Mouse (Mus musculus) intestine, embryonic 16.5 days (tissue): ENCODE results near the gene Tescl. TPM values are rescaled to one million over a fixed set of nuclear protein-coding genes. Genes with fewer than 3 reads are reported as not detected.

Experiments used
- ATAC-seq: fragments of 200-750 bp; cut with Nextera tagmentation; 2 replicates; pipeline ENCODE4 v1.8.0; 2017; ENCODE audit warnings: moderate TSS enrichment, moderate library complexity
- H3K27ac ChIP-seq: fragments of 300-500 bp; sonication (generic); 2 replicates; pipeline ENCODE4 v1.5.1; 2014; ENCODE audit warnings: mild to moderate bottlenecking, low read length
- H3K27me3 ChIP-seq: fragments of 300-500 bp; sonication (generic); replicated peaks from 2 replicates; pipeline ENCODE4 v1.6.1; 2014; ENCODE audit warnings: low read length, control low read depth, mixed read lengths; ENCODE audit not compliant: control insufficient read depth, insufficient read depth
- H3K36me3 ChIP-seq: fragments of 300-500 bp; sonication (generic); 2 replicates; pipeline ENCODE4 v1.6.1; 2014; ENCODE audit warnings: low read length, control low read depth; ENCODE audit not compliant: control insufficient read depth, insufficient read depth
- H3K4me1 ChIP-seq: fragments of 300-500 bp; sonication (generic); 2 replicates; pipeline ENCODE4 v1.6.1; 2014; ENCODE audit warnings: low read length, control low read depth, mixed read lengths; ENCODE audit not compliant: control insufficient read depth, insufficient read depth
- H3K4me2 ChIP-seq: fragments of 300-500 bp; sonication (generic); 2 replicates; pipeline ENCODE4 v1.6.1; 2014; ENCODE audit warnings: low read depth, low read length, control low read depth
- H3K4me3 ChIP-seq: fragments of 300-500 bp; sonication (generic); 2 replicates; pipeline ENCODE4 v1.5.1; 2014; ENCODE audit warnings: mild to moderate bottlenecking, low read length
- H3K9ac ChIP-seq: fragments of 300-500 bp; sonication (generic); 2 replicates; pipeline ENCODE4 v1.6.1; 2014; ENCODE audit warnings: low read depth, low read length
- H3K9me3 ChIP-seq: fragments of 300-500 bp; sonication (generic); 2 replicates; pipeline ENCODE4 v1.6.1; 2016; ENCODE audit warnings: low read length, control low read depth; ENCODE audit not compliant: control insufficient read depth
- WGBS: fragments of 180-500 bp; shearing (Covaris S2); extraction: QIAGEN DNeasy Blood & Tissue Kit; methylation state at CpG from one replicate; pipeline ENCODE4 v1.1.7; 2014; 5-methylcytosine and 5-hydroxymethylcytosine counted together
- polyA plus RNA-seq: library from polyadenylated mRNA; unstranded; fragments of >200 nt; fragmentation: Nextera tagmentation; extraction: Ambion mirVana; gene quantifications from 2 replicates; pipeline ENCODE4 v1.2.1, GENCODE M21; 2015

The Tescl gene
- polyA plus RNA-seq, 1 experiment from 2014 or later = not detected

DNA sequence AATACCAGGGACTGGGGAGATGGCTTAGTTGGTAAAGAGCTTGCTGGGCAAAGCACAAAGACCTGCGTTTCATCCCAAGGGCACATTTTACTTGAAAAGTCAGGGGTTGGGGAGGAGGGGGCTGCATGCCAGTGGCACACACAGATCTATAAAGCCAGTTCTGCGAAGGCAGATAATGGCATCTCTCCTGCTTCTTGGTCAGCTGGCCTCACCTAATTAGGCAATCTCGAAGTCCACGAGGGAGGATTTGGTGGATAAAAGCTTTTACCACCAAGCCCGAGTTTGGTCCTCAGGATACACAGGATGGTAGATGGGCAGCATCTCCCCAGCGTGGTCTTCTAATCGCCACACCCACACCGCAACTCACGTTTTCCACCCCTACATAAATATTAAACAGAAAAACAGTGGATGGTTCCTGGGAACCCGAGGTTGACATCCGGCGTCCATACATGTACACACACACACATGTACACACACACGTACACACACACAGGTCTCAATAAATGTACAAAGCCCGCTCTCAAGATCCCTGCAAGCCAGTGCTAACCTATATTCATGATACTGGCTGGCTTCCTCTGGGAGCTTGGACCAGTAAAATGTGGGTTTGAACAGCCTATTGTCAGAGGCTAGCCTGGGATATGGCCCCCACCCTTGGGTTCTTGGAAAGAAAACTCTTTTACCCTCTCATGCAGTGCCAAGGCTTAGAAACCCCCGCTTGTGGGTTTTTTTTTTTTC, 36.2 kb downstream of the Tescl start:
- no peak overlapping the region for H3K27ac ChIP-seq
- WGBS = 90% methylated on average over 15 of the region's 15 CpGs
- peaks cover 11% of the 10 kb centered on the region; the same call in 1 of the 2 replicates for H3K4me1 ChIP-seq
- H3K36me3 ChIP-seq = peaks cover 5% of the 10 kb centered on the region; the same call in 1 of the 2 replicates
- H3K4me3 ChIP-seq = no peak overlapping the region; the same call in 1 of the 2 replicates
- no peaks in the 10 kb centered on the region for H3K9me3 ChIP-seq
- H3K9ac ChIP-seq = 0 out of 2 replicates have a peak overlapping the region, but pooled peaks have one; percentile 80
- peak overlapping the region; percentile 83; the same call in 1 of the 2 replicates for H3K4me2 ChIP-seq
- ATAC-seq = no peak
- no peaks in the 10 kb centered on the region for H3K27me3 ChIP-seq

DNA sequence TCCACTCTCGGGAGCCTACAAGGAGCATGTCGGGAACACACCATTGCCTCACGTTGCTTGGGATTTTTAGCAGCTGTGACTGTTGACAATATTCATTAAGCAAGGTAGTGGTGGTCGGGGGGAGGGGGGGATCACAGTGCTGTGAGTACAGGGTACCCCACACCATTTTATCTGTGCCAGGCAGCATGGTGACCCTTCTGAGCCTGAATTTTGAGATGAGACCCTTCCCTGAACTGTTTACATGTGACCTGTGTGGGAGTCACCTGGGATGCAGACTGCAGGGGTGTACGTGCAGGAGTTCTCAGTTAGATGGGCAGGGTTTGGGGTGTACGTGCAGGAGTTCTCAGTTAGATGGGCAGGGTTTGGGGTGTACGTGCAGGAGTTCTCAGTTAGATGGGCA, 37.4 kb downstream of the Tescl start:
- Histone ChIP-seq H3K4me2 (no peak overlapping the region), H3K27ac (no peak overlapping the region), H3K9ac (no peak overlapping the region), H3K27me3 (no peaks in the 10 kb centered on the region), H3K4me1 (peaks cover 11% of the 10 kb centered on the region; the same call in 1 of the 2 replicates), H3K4me3 (no peak overlapping the region), H3K36me3 (peaks cover 14% of the 10 kb centered on the region; the same call in 1 of the 2 replicates), H3K9me3 (no peaks in the 10 kb centered on the region)
- WGBS = 94% methylated on average over 7 of the region's 7 CpGs
- ATAC-seq = no peak

- 96% methylated on average over 7 of the region's 7 CpGs for WGBS
- H3K9me3 ChIP-seq = no peaks in the 10 kb centered on the region
- ATAC-seq = no peak
- H3K36me3 ChIP-seq = peaks cover 22% of the 10 kb centered on the region
- no peak overlapping the region for H3K4me3 ChIP-seq
- H3K4me1 ChIP-seq = peaks cover 11% of the 10 kb centered on the region; the same call in 1 of the 2 replicates
- no peak overlapping the region for H3K4me2 ChIP-seq
- H3K9ac ChIP-seq = no peak overlapping the region
- no peaks in the 10 kb centered on the region for H3K27me3 ChIP-seq
- H3K27ac ChIP-seq = no peak overlapping the region
Measured at GRCm38 (mm10) chr7:24295376-24295775, 38.4 kb downstream of the Tescl start.

GRCm38 (mm10) chr7:24294763-24295162, 39.0 kb downstream of the Tescl start:
- 96% methylated on average over 4 of the region's 4 CpGs for WGBS

GRCm38 (mm10) chr7:24293061-24293851, 40.5 kb downstream of the Tescl start:
- Histone ChIP-seq H3K9ac (no peak overlapping the region), H3K9me3 (no peaks in the 10 kb centered on the region), H3K27ac (no peak overlapping the region), H3K27me3 (no peaks in the 10 kb centered on the region), H3K4me2 (no peak overlapping the region), H3K4me1 (peaks cover 3% of the 10 kb centered on the region; the same call in 1 of the 2 replicates), H3K36me3 (peaks cover 22% of the 10 kb centered on the region), H3K4me3 (no peak overlapping the region)
- WGBS = 76% methylated on average over 12 of the region's 12 CpGs
- ATAC-seq = peak; percentile 67

More at GRCm38 (mm10) chr7:24294763-24295162, 39.0 kb downstream of the Tescl start:
- Histone ChIP-seq H3K9ac (no peak overlapping the region), H3K27me3 (no peaks in the 10 kb centered on the region), H3K27ac (no peak overlapping the region), H3K4me2 (no peak overlapping the region), H3K9me3 (no peaks in the 10 kb centered on the region), H3K4me1 (peaks cover 5% of the 10 kb centered on the region; the same call in 1 of the 2 replicates), H3K4me3 (no peak overlapping the region), H3K36me3 (peaks cover 22% of the 10 kb centered on the region)
- no peak for ATAC-seq

DNA sequence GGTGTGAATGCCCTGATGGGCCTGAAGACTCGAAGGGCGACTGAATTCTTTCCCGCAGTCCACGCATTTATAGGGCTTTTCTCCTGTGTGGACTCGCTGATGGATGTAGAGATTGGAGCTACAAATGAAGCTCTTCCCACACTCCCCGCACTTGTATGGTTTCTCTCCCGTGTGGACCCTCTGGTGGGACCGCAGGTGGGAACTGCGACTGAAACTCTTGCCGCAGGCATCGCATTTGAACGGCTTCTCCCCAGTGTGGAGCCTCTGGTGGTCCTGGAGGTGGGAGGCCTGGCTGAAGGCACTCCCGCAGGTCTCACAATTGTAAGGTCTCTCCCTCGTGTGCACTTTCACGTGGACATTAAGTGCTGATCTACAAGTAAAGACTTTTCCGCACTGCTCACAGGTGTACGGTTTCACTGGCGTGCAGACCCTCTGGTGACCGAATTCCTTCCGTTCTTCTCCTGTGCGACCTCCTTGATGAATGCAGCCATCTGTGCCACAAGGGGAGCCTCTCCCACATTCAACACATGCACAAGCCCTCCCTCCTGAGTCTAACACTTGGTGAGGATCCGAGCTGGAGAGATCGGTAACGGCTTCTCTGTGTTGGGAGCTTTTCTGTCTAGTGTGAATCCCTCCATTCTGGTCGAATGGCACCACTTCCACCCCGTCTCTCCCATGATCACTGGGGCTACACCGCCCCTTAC, 42.2 kb downstream of the Tescl start:
- H3K36me3 ChIP-seq = peaks cover 22% of the 10 kb centered on the region
- H3K9ac ChIP-seq = no peak overlapping the region
- H3K9me3 ChIP-seq = no peaks in the 10 kb centered on the region
- no peaks in the 10 kb centered on the region for H3K27me3 ChIP-seq
- ATAC-seq = no peak
- no peaks in the 10 kb centered on the region for H3K4me1 ChIP-seq
- no peak overlapping the region for H3K4me2 ChIP-seq
- no peak overlapping the region for H3K27ac ChIP-seq
- H3K4me3 ChIP-seq = no peak overlapping the region
- WGBS = 88% methylated on average over 27 of the region's 27 CpGs

DNA sequence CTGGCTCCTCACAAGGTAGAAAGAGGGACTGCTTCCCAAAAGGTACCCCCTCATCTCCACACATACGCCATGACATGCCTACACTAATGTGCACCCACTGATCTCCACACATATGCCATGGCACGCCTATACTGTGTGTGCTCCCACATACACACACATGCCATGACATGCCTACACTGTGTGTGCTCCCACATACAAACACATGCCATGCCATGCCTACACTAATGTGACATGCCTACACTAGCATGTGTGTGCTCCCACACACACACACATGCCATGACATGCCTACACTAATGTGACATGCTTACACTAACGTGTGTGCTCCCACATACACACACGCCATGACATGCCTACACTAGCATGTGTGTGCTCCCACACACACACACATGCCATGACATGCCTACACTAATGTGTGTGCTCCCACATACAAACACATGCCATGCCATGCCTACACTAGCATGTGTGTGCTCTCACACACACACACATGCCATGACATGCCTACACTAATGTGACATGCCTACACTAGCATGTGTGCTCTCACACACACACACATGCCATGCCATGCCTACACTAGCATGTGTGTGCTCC, 43.5 kb downstream of the Tescl start:
- Histone ChIP-seq H3K9me3 (no peaks in the 10 kb centered on the region), H3K4me2 (no peak overlapping the region), H3K9ac (no peak overlapping the region), H3K36me3 (peaks cover 19% of the 10 kb centered on the region), H3K4me3 (no peak overlapping the region), H3K4me1 (no peaks in the 10 kb centered on the region), H3K27me3 (no peaks in the 10 kb centered on the region), H3K27ac (no peak overlapping the region)
- no peak for ATAC-seq
- 95% methylated on average over 4 of the region's 4 CpGs for WGBS

- no peak overlapping the region for H3K27ac ChIP-seq
- H3K4me3 ChIP-seq = no peak overlapping the region
- H3K9me3 ChIP-seq = 0 out of 2 replicates have a peak, but pooled peaks cover 4% of the 10 kb centered on the region
- 92% methylated on average over 6 of the region's 6 CpGs for WGBS
- no peaks in the 10 kb centered on the region for H3K4me1 ChIP-seq
- H3K9ac ChIP-seq = no peak overlapping the region
- H3K27me3 ChIP-seq = no peaks in the 10 kb centered on the region
- peaks cover 19% of the 10 kb centered on the region for H3K36me3 ChIP-seq
- no peak for ATAC-seq
- no peak overlapping the region for H3K4me2 ChIP-seq
Measured at GRCm38 (mm10) chr7:24288512-24288911, 45.2 kb downstream of the Tescl start.
